Mouse (Mus musculus) cerebellum, adult 18-20 months (tissue): ENCODE measurements around the gene Zfp595.
"Not testable (repeated sequence)": the region's sequence is repeated elsewhere in the genome, so short reads cannot be mapped to it uniquely, and the experiment has no call there.

Experiments used
- DNase-seq, 2 experiments: peaks; one replicate each; pipeline ENCODE4 v3.0.0; 2021

The Zfp595 gene

DNA sequence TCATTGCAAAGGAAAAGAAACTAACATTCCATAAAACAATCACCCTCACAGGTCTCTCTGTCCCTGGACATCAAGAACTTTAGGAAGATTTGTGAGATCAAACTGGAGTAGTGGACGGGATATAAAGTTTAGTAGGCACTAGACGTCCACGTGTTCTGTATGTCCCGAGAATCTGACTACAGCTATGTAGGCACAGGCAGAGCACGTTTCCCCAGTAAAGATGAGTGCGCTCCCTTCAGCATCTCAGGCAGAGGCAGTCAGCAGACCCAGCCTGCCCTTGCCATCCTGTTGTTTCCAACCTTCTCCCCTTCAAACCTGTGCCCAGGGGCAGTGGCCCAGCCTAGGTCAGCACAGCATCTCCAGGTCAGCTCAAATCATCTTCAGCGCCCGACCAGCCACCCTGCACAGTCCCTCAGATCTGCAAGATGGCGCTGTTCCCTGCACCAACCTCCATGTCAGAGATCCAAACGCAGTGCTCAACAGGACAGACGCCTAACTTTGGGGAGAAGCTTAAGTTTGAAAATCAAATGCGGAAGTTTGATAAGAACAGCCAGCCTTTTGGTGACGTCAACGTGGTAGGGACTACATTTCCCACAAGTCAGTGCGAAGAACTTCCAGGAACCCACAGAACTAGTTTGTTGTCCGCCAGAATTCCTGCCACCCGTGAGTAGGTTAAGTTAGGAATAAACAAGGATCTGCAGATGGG is at the start of gene Zfp595:
Gene Zfp595, minus strand, starts transcription at position 552 of the 706 bp plus-strand sequence.
- peak; percentile 79 to 86 for DNase-seq

GRCm38 (mm10) chr13:67376255-67376654 is 43.9 kb upstream of the Zfp595 start:
- not testable (repeated sequence) for DNase-seq

- peak; percentile 28 to 40 for DNase-seq
Observed at GRCm38 (mm10) chr13:67375050-67375911, 42.9 kb upstream of the Zfp595 start, which contains the start of the genes Gm28041 and Zfp456. Gene Gm28041, minus strand, starts transcription at chr13:67375733. Gene Zfp456, minus strand, starts transcription at chr13:67375810.

- DNase-seq = peak; percentile 88 to 93
Observed at GRCm38 (mm10) chr13:67360131-67360744, 27.9 kb upstream of the Zfp595 start, which contains the start of the genes Gm28044 and Zfp953. Gene Gm28044, minus strand, starts transcription at chr13:67360536. Gene Zfp953, minus strand, starts transcription at chr13:67360605.

DNA sequence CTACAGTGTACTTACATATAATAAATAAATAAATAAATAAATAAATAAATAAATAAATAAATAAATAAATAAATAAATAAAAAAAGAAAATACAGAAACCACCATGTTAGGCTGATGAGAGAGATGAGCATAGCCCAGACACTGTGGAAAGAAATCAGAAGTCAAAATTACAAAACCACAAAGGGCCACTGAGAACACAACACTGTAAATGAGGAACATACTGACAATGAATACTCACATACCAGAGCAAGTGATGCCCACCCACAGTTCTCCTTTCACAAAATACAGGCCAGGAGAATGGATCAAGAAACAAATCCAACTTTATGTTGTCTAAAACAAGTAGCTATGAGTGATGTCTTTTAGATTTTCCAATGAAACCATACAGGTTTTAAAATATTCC is 19.5 kb upstream of the Zfp595 start:
- DNase-seq = no peak

DNA sequence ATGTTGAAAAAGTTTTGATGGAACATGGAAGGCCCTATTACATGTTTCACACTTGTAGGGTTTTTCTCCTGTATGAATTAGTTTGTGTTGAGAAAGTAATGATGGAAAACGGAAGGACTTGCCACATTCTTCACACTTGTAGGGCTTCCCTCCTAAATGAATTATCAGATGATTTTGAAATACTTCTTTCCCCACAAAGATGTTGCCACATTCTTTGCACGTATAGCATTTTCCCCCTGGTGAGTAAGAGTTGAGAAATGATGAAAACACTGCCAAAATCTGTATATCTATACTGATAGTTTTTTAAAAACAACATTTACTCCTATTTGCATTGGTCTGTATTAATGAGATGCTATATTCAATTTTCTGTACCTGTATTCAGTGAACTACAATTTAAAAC is 11.1 kb upstream of the Zfp595 start:
- DNase-seq = no peak

DNA sequence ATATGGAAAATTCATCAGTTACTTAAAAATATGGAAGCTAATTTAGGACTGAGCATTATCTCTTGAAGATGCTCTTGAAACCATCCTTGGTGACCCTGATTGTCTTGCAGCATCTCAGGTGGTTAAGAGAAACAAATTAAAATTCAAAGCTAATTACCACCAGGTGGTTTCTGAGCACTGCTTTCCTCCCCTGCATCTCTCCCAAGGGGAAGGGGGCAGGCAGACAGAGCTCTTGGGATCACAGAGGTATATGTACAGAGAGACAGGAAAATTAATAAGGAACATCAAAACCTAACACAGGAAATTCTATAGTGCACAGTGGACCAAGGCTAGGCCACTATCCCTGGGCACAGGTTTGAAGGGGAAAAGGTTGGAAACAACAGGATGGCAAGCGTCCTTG is 507 bp upstream of the Zfp595 start:
- peak in 1 of 2 experiments; percentile 2 for DNase-seq

DNA sequence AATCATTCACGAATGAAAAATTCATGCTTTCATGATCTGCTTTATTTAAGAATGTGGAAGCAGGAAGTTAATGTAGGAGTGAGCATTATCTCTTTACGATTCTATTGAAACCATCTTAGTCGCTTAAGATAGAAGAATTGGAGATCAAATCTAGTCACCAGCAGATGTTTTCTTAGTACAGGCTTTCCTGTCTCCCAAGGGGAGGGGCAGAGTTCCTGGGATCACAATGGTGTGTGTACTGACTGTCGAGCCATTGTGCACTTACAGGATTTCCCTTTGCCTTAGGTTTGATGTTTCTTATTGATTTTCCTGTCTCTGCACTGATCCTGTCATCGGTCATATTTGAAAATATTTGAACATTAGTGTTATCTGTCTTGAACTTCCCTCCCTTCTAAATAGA is 25.7 kb downstream of the Zfp595 start:
- DNase-seq = peak in 1 of 2 experiments; percentile 7

- peak; percentile 90 to 93 for DNase-seq
Observed at GRCm38 (mm10) chr13:67305822-67306672, 26.3 kb downstream of the Zfp595 start, which contains the start of gene Zfp457. Gene Zfp457, minus strand, starts transcription at chr13:67306485.

GRCm38 (mm10) chr13:67278314-67278713 is 54.1 kb downstream of the Zfp595 start, which contains the start of gene Zfp458:
Gene Zfp458, minus strand, starts transcription at chr13:67278466.
- DNase-seq = no peak

DNA sequence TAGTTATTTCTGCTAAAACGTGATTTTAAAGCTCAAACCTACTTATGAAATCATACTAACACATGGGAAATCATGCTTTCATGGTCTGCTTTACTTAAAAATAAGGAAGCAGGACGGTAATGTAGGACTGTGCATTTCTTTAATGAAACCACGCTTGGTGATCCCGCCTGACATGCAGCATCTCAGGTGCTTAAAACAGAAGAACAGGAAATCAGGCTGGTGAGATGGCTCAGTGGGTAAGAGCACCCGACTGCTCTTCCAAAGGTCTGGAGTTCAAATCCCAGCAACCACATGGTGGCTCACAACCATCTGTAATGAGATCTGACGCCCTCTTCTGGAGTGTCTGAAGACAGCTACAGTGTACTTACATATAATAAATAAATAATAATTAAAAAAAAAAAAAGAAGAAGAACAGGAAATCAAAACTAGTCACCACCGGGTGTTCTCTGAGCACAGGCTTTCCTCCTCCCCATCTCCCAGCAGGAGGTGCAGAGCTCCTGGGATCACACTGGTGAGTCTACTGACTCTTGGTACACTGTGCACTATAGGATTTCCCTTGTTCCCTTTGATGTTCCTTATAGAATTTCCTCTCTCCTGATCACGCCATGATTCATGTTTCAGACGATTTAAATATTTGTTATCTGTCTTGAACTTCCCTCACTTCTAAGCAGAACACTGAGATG is 62.8 kb downstream of the Zfp595 start:
- not testable (repeated sequence) for DNase-seq

- DNase-seq = peak; percentile 76 to 89
Observed at GRCm38 (mm10) chr13:67268568-67269369, 63.6 kb downstream of the Zfp595 start.
